Mouse (Mus musculus): ENCODE data around the gene Klrg2.

DNA sequence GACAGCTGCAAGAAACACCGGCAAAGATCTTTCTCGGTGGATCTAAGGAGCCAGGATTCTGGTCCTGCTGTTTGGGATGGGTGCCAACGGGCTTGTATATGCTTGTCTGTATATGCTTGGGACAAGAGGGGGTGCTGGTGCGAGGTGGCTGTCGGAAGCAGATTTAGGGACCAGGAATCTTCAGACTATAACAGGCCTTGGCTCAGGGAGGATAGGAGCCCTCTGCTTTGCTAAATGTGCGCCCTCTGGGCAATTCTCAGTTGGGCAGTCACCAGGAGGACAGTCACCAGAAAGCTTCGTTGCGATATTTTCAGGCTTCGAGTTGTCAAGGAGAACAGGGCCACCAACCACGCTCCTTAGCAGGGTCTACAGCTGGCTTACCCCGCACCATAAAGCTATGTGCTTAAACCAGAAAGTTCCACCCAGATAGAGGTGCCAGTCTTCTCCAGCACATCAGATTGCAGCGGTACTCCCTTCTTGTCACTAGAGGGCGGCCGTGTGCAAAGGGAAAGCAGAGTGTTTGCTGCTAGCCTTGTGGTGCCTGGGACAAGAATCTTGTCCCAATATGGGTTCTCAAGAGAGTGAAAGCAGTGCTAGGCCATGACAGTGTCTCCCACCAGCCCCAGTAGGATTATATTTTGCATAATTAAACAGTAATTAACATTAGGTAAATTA is 13.4 kb upstream of the Klrg2 start:
- TF ChIP-seq CTCF (IDR thresholded peaks at IDR 0.05; ENCODE audit: extremely low read depth, insufficient read depth, low read length) (peak; percentile 97), POLR2A (IDR thresholded peaks at IDR 0.05; ENCODE audit: extremely low read depth, insufficient read depth, low read length) (no peak)
